8 mouse cellular contexts compared by ENCODE assay signal in the genomic region with DNA sequence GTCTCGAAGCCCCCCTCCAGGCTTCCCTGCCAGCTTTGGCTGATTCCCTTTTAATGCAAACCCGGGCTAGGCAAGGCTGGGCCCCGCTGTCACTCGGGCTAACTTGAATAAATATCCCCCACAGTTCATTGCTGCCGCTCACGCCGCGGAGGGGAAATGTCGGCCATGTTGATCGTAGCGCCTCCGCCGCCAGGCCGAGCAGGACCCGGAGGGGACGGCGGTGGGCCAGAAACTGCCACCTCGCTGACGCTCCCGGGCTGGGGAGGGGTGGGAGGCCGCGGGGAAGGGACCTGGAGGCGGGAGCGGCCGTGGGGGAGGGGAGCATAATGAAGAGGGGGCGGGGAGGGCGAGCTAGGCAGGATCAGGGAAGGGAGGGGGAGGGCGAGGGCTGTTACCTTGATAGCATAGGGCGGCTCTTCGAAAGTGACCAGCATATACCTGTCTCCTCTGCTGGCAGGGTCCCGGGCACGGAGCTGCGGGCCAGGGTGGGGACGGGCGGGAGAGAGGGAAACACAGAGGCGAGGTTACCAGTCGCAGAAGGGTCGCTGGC. TPM values are rescaled to one million over a fixed set of nuclear protein-coding genes. Genes with fewer than 3 reads are reported as not detected.
A peak's percentile ranks its signal among the peaks of the same experiment; 100 is the strongest.
DNase-seq lines count a peak whose midpoint lies in the region; ATAC-seq and TF ChIP-seq lines count a peak whose summit lies in the region.

No protein-coding gene starts in this region.

- WGBS in heart, embryonic 14.5 days = 3% methylated on average over 28 of the region's 38 CpGs
- WGBS in liver, embryonic 13.5 days (ENCODE audit: insufficient replicate concordance) = 1% methylated on average over 38 of the region's 38 CpGs
- 1% methylated on average over 31 of the region's 38 CpGs for WGBS in stomach, embryonic 14.5 days

- peak overlapping the region; percentile 86 for H3K4me3 ChIP-seq in C2C12 (ENCODE audit: insufficient read depth, poor library complexity, severe bottlenecking)
- peak overlapping the region; percentile 98 to 99 for H3K4me3 ChIP-seq in heart, embryonic 14.5 days (ENCODE audit: control insufficient read depth in 1 of 2, insufficient read depth in 1 of 2, low read depth in 1 of 2, low read length in 2 of 2)
- peak overlapping the region; percentile 99 for H3K4me3 ChIP-seq in liver, embryonic 13.5 days (replicated peaks)
- H3K4me3 ChIP-seq in stomach, embryonic 14.5 days (ENCODE audit: low read depth, low read length) = peak overlapping the region; percentile 94

- H3K79me2 ChIP-seq in C2C12 (ENCODE audit: control insufficient read depth, insufficient read depth) = peaks cover 45% of the 10 kb centered on the region

- peak overlapping the region; percentile 97 to 100 for H3K27ac ChIP-seq in heart, embryonic 14.5 days (replicated peaks in 1 of 2; ENCODE audit: control insufficient read depth in 1 of 2, insufficient read depth in 1 of 2, low read depth in 2 of 2, low read length in 2 of 2)
- H3K27ac ChIP-seq in liver, embryonic 13.5 days = peak overlapping the region; percentile 100
- H3K27ac ChIP-seq in stomach, embryonic 14.5 days (ENCODE audit: low read length) = peak overlapping the region; percentile 99

- H3K36me3 ChIP-seq in C2C12 (ENCODE audit: control insufficient read depth, insufficient read depth) = peaks cover 40% of the 10 kb centered on the region
- peaks cover 32% of the 10 kb centered on the region for H3K36me3 ChIP-seq in heart, embryonic 14.5 days (ENCODE audit: control insufficient read depth, insufficient read depth, low read length)
- peaks cover 13% of the 10 kb centered on the region for H3K36me3 ChIP-seq in liver, embryonic 13.5 days
- peaks cover 11% of the 10 kb centered on the region for H3K36me3 ChIP-seq in stomach, embryonic 14.5 days (ENCODE audit: control insufficient read depth, insufficient read depth, low read length)

- H3K79me3 ChIP-seq in C2C12 (ENCODE audit: low read depth) = peaks cover 5% of the 10 kb centered on the region

- peak; percentile 86 for DNase-seq in brain, embryonic 14.5 days (ENCODE audit: low read depth)
- DNase-seq in kidney, postnatal 14 days = peak; percentile 85
- peak; percentile 60 for DNase-seq in liver, embryonic 13.5 days
- peak; percentile 71 to 75 for DNase-seq in natural killer cell, adult 2 months (ENCODE audit: low spot score in 2 of 2)

- H3K9me3 ChIP-seq in heart, embryonic 14.5 days (ENCODE audit: control insufficient read depth, low read length) = no peaks in the 10 kb centered on the region
- no peaks in the 10 kb centered on the region for H3K9me3 ChIP-seq in liver, embryonic 13.5 days (replicated peaks)
- H3K9me3 ChIP-seq in stomach, embryonic 14.5 days (ENCODE audit: control insufficient read depth, low read depth, low read length) = no peaks in the 10 kb centered on the region

- H3ac ChIP-seq in C2C12 (ENCODE audit: control insufficient read depth, insufficient read length, low read depth) = peak overlapping the region; percentile 80

- H3K4me2 ChIP-seq in heart, embryonic 14.5 days (ENCODE audit: low read length) = peak overlapping the region; percentile 81
- peak overlapping the region; percentile 95 for H3K4me2 ChIP-seq in liver, embryonic 13.5 days
- H3K4me2 ChIP-seq in stomach, embryonic 14.5 days (replicated peaks; ENCODE audit: low read depth, low read length) = peak overlapping the region; percentile 55

- peak; percentile 55 for ATAC-seq in erythroid progenitor cell, adult 5-6 weeks (replicated peaks; ENCODE audit: low FRiP score, poor library complexity, severe bottlenecking)
- ATAC-seq in heart, embryonic 14.5 days (ENCODE audit: insufficient number of reproducible peaks, insufficient read depth, low FRiP score, low read depth) = peak; percentile 44
- peak; percentile 43 for ATAC-seq in liver, embryonic 13.5 days (ENCODE audit: low read depth)
- peak; percentile 17 for ATAC-seq in stomach, embryonic 14.5 days (ENCODE audit: insufficient number of reproducible peaks, insufficient read depth, low FRiP score, low read depth)

- no peak for TF ChIP-seq CTCF in C2C12 (IDR thresholded peaks at IDR 0.05; ENCODE audit: control insufficient read depth, insufficient read depth, insufficient read length)
- no peak for TF ChIP-seq CTCF in brain, embryonic 14.5 days (IDR thresholded peaks at IDR 0.05; ENCODE audit: borderline replicate concordance, extremely low read depth, insufficient read depth, insufficient read length)

- H3K4me1 ChIP-seq in heart, embryonic 14.5 days (ENCODE audit: control insufficient read depth in 2 of 2, insufficient read depth in 2 of 2, low read length in 2 of 2) = peaks cover 0 to 19% of the 10 kb centered on the region in 2 experiments; a peak in 2 of 4 replicates
- H3K4me1 ChIP-seq in liver, embryonic 13.5 days (replicated peaks) = peaks cover 49% of the 10 kb centered on the region
- no peaks in the 10 kb centered on the region for H3K4me1 ChIP-seq in stomach, embryonic 14.5 days (ENCODE audit: control insufficient read depth, insufficient read depth, low read length)

- H3K27me3 ChIP-seq in C2C12 (ENCODE audit: control insufficient read depth, insufficient read depth, insufficient read length) = no peaks in the 10 kb centered on the region
- H3K27me3 ChIP-seq in heart, embryonic 14.5 days (ENCODE audit: control insufficient read depth, insufficient read depth, low read length) = no peaks in the 10 kb centered on the region
- H3K27me3 ChIP-seq in liver, embryonic 13.5 days = no peaks in the 10 kb centered on the region
- H3K27me3 ChIP-seq in stomach, embryonic 14.5 days (ENCODE audit: control insufficient read depth, insufficient read depth, low read length) = no peaks in the 10 kb centered on the region

- TF ChIP-seq POLR2A in brain, embryonic 14.5 days (IDR thresholded peaks at IDR 0.05; ENCODE audit: borderline replicate concordance, extremely low read depth, insufficient read depth, insufficient read length, poor library complexity, severe bottlenecking) = 0 out of 2 replicates have a peak, but pooled peaks have one; percentile 45

- H3K9ac ChIP-seq in heart, embryonic 14.5 days (ENCODE audit: low read length) = peak overlapping the region; percentile 100
- H3K9ac ChIP-seq in liver, embryonic 13.5 days = peak overlapping the region; percentile 100
- H3K9ac ChIP-seq in stomach, embryonic 14.5 days (replicated peaks; ENCODE audit: low read depth, low read length) = peak overlapping the region; percentile 99

TF ChIP-seq in C2C12, 6 proteins besides CTCF, POLR2A, EP300 and RAD21:
- peak; percentile 29 for TF ChIP-seq MAX (IDR thresholded peaks at IDR 0.05)
- TF ChIP-seq CEBPB (IDR thresholded peaks at IDR 0.05; ENCODE audit: low read depth) = no peak

RNA-seq across cellular contexts. Expression of gene Ints6, which starts 1.1 kb away (rescaled TPM):
- polyA plus RNA-seq in C2C12 (2012; fragmentation: generic; extraction: Trizol) = 6.7 TPM
- 14.0 and 17.4 TPM in 2 replicates for polyA plus RNA-seq in brain, embryonic 14.5 days (2012; rRNA removed)
- total RNA-seq in erythroid progenitor cell, adult 5-6 weeks (2015; ENCODE audit: low replicate concordance) = 45.0 and 75.9 TPM in 2 replicates
- 71.6 and 73.5 TPM in 2 replicates for total RNA-seq in erythroid progenitor cell, adult 5-6 weeks (2017; ENCODE audit: low replicate concordance)
- polyA plus RNA-seq in heart, embryonic 14.5 days (2014; fragmentation: Nextera tagmentation; extraction: Ambion mirVana) = 21.3 and 23.7 TPM in 2 replicates
- 10.5 and 14.5 TPM in 2 replicates for polyA plus RNA-seq in liver, embryonic 13.5 days (2015; fragmentation: Nextera tagmentation; extraction: Ambion mirVana)
- polyA plus RNA-seq in stomach, embryonic 14.5 days (2014; fragmentation: Nextera tagmentation; extraction: Ambion mirVana) = 36.6 and 39.3 TPM in 2 replicates

Comparison
In these comparisons a context has a peak if more than half of its experiments do, and no peak if none do; other contexts are left out.
1. Peak in every context shown above with its lines: DNase-seq, ATAC-seq, H3K4me3 ChIP-seq and H3K27ac ChIP-seq.